Mouse (Mus musculus) Patski (cell line): ENCODE results near the gene Actr5. TPM values are rescaled to one million over a fixed set of nuclear protein-coding genes. Genes with fewer than 3 reads are reported as not detected.

ENCODE experiments used
- ATAC-seq: fragments of 100-300 bp; one replicate; pipeline ENCODE4 v1.8.0; 2021
- CTCF ChIA-PET: fragments of 350-600 bp; sonication (Branson Sonifier 250); formaldehyde crosslinking; loops from one replicate; lab custom pipeline; 2022; ENCODE audit warnings: inconsistent platforms; lab: Charles Lee
- POLR2A ChIA-PET: fragments of 350-600 bp; sonication (Branson Sonifier 250); formaldehyde crosslinking; loops from one replicate; lab custom pipeline; 2022; ENCODE audit warnings: antibody characterized with exemption, inconsistent platforms; lab: Charles Lee
- DNase-seq: peaks from one replicate; pipeline ENCODE4 v3.0.0-alpha.2; 2011; ENCODE audit warnings: low read depth, low spot score
- H3K27me3 ChIP-seq: fragments of 371-371 bp; one replicate; pipeline ENCODE4 v1.5.1; 2021
- CTCF ChIP-seq: fragments of 100-300 bp; IDR thresholded peaks from one replicate; pipeline ENCODE4 v1.5.1; 2021
- in situ Hi-C: fragments of 300-500 bp; cut with MboI; formaldehyde crosslinking; loops from 3 replicates; pipeline ENCODE4 v1.11.1; 2018; ENCODE audit warnings: low pct_unique_long_range_greater_than_20kb, mixed read lengths
- polyA plus RNA-seq: library from polyadenylated mRNA; unstranded; gene quantifications from one replicate; pipeline ENCODE4 v1.2.3, GENCODE M21; 2021

Actr5 gene
- polyA plus RNA-seq, result 11.5 TPM

DNA sequence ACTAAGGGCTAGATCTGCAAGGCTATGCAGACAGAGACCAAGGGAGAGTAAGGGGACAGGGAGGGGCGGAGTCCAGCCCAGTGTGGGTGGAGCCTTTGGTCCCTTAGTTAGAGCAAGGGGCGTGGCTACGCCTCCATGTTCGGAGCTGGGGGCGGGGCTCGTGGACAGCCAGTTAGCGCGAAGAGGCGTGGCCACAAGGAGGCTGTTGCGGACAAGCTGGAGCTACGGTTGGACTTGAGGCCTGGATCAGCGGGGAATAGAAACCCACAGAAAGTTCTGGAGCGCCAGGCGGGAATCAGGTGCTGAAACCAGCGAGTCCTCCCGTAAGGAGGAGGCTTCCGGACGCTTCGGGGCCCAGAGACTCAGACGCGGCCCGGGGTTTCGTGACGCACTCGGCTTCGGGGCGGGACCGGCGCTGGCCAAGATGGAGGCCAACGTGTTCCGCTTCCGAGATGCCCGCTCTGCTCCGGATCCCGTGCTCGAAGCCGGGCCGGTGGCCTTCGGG, at the start of gene Actr5:
TSS of gene Actr5 (plus strand) at position 171 of the 505 bp plus-strand sequence.
- peaks cover 19% of the 10 kb centered on the region for H3K27me3 ChIP-seq
- in situ Hi-C loops, result loop anchor here (5.0 to 25.0 kb wide), 2 partner anchors 77 to 237 kb away; partner anchors contain the start of gene Snhg11
- no peak for TF ChIP-seq CTCF
- ChIA-PET POLR2A (no interaction called here), CTCF (interaction anchor here (1.6 kb wide), 1 partner anchor 91 kb away, joined by 6 read pairs; no protein-coding TSS in a partner anchor)
- DNase-seq, result peak; percentile 61
- ATAC-seq, result peak; percentile 89

DNA sequence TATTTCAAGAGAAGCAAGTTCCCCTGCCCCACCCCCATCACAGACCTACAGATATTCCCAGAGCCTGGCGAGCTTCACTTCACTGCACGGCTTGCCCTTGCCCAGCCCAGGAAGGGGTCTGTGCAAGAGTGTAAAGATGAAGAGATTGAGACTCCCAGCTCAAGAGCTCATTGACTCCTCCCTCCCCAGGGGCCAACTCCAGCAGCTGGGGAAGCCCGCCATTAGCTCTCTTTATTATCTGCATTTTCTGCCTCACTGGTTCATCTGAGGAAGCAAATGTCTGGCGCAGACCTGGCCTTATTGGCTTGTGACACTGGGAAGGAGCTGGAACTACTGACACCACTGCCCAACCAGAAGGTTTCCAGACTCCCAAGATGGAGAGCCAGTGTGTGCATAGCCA, 44.7 kb upstream of the Actr5 start:
- DNase-seq, result no peak
- ATAC-seq, result no peak
- no peak for TF ChIP-seq CTCF
- H3K27me3 ChIP-seq, result peaks cover 27% of the 10 kb centered on the region
- CTCF ChIA-PET, result no interaction called here
- POLR2A ChIA-PET, result no interaction called here
- in situ Hi-C loops, result no loop called here

DNA sequence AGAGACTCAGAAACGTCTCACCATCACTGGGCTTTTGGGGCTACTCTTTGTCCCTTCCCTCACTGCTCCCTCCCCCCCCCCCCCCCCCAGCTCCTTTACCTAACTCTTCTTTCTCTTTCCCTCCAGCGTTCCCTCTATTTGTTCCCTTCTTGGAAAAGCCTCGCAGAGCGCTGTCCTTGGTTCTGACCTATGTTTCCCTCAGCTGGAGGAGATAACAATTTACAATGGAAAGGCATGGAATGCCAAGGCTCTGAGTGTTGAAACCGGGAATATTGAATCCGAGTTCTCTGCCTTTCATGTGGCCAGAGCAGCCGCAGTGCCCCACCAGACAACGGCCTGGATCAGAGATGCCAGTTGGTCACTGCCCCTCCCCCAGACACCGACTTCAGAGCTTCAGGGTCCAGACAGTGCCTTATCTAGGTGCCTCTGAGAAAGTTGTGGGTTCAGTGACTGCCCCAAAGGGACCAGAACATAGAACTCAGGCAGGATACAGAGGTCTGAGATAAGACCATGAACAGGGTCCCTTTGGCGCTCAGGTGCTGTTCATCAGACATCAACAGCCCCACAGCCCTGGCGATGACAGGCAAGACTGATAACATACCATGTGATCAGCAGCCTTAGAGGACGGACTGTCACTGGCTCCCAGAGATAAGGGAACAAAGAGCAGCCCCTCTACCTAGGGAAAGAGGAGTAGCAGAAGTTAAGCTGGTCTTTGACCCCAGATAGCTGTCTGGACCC, 39.9 kb upstream of the Actr5 start:
- in situ Hi-C loops, result no loop called here
- peak; percentile 24 for DNase-seq
- H3K27me3 ChIP-seq, result peaks cover 42% of the 10 kb centered on the region
- POLR2A ChIA-PET, result no interaction called here
- CTCF ChIA-PET, result interaction anchor here (1.4 kb wide), 1 partner anchor 38 kb away, joined by 5 read pairs; no protein-coding TSS in a partner anchor
- peak; percentile 65 for ATAC-seq
- no peak for TF ChIP-seq CTCF

DNA sequence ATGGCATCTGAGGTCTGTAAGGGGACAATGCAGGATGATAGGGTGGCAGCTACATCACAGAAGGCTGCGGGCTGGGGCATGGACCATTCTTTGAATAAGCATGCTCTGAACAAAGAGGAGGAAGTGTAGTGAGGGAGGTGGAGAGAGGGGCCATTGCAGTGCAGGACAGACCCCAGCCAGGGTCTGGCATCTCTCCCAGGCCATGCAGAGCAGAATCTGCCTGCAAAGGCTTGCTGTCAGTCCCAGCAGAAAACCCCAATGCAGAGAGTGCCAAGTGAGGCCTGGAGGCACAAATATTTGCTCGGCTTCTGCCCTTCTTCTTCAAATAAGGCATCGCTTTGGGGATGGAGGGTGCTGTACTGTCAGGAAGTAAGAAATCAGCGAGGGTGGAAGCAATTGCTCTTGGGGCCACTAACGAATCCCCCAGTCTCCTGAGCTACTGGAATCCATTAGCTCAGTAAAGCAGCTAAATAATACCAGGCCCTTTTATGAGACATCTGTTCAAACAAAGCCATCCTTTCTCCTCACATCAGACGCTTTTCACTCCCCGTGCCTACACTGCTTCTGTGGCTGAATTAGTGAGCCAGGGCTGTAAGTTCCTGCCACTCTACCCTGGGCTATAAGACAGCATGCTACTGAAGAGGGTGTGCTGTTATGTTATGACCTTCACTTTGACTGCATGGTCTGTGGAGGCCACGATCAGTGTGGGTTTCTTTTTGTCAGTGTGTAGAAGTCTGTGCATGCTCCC, 36.0 kb upstream of the Actr5 start:
- DNase-seq, result no peak
- ChIA-PET POLR2A (no interaction called here), CTCF (no interaction called here)
- no peak for ATAC-seq
- peaks cover 51% of the 10 kb centered on the region for H3K27me3 ChIP-seq
- in situ Hi-C loops, result no loop called here
- no peak for TF ChIP-seq CTCF

DNA sequence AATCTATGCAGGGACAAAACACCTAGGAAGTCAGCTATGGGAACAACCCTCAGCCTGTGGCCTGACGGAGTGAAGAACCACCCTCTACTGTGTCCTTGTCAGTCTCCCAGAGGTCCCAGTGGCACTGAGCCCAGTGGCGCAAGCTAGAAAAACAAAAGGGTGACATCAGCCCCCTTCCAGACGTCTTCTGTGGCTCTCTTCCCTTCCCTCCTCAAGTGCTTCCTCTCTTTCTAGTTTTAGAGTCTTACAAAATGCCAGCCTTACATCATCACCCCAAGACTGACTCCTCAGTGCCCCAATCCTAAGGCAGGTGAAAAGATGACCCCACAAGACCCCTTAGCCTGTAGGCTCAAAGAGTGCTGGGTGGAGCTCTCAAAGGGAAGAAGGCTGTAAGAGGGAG, 34.2 kb upstream of the Actr5 start:
- ChIA-PET CTCF (no interaction called here), POLR2A (no interaction called here)
- TF ChIP-seq CTCF, result no peak
- DNase-seq (no peak), ATAC-seq (no peak)
- H3K27me3 ChIP-seq, result peaks cover 58% of the 10 kb centered on the region
- in situ Hi-C loops, result no loop called here

DNA sequence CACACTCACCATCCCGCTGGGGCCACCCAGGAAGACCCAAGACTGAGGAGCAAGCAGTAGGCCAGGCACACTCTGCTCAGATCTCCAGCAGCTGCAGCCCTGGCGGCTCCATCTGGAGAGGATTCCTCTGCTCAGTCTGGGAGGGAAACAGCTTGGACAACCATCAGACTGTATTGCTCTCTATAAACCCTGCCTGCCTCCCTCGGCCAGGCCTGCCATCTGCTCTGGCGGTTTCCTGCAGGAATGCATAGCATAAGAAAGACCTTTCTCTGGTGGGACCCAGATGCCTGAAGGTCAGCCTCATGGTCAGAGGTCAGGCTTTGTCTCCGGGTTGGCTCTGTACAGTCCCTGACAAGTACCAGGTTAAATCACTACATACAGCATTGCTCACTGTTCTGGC, 33.4 kb upstream of the Actr5 start:
- DNase-seq (no peak), ATAC-seq (no peak)
- no peak for TF ChIP-seq CTCF
- peaks cover 63% of the 10 kb centered on the region for H3K27me3 ChIP-seq
- CTCF ChIA-PET, result no interaction called here
- in situ Hi-C loops, result no loop called here
- POLR2A ChIA-PET, result no interaction called here

DNA sequence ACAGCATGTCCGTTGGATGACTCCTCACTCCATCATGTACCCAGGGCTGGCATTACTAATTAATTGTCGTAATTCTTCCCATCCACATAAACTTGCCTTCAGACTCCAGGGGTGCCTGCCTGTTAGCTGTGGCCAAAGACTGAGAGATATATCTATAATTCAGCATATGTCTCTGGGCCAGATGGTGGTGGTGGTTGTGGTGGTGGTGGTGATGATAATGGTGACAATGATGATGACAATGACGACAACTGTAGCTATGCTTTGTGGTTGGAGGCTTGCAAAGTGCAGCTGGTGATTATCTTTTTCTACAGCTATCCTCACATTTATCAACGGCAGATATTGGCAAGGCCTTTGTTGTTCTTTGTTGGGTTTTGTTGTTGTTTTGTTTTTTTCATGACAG, 31.3 kb upstream of the Actr5 start:
- in situ Hi-C loops, result no loop called here
- TF ChIP-seq CTCF, result no peak
- ATAC-seq, result no peak
- ChIA-PET POLR2A (no interaction called here), CTCF (no interaction called here)
- DNase-seq, result no peak
- peaks cover 62% of the 10 kb centered on the region for H3K27me3 ChIP-seq

DNA sequence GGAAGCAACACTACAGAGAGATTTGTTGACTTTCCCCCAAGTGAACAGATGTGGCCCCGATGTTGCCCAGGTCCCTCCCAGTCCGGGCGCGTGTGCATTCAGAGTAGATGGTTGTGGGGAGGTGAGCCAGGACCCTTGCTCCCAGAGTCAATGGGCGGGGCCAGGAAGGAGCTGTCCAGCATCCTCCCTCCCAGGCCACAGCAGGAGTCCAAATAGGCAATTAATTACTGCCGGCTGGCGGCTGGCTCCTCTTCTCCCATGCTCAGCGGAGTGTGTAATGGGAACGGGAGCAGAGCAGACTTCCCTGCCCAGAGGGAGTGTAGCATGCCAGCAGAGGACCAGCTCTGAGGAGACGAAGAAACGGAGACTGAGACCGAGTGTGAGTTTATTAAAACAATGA, 29.6 kb upstream of the Actr5 start:
- peaks cover 61% of the 10 kb centered on the region for H3K27me3 ChIP-seq
- POLR2A ChIA-PET, result no interaction called here
- no peak for ATAC-seq
- no peak for DNase-seq
- CTCF ChIA-PET, result interaction anchor here (1.6 kb wide), 1 partner anchor 48 kb away, joined by 5 read pairs; no protein-coding TSS in a partner anchor
- no peak for TF ChIP-seq CTCF
- in situ Hi-C loops, result no loop called here

DNA sequence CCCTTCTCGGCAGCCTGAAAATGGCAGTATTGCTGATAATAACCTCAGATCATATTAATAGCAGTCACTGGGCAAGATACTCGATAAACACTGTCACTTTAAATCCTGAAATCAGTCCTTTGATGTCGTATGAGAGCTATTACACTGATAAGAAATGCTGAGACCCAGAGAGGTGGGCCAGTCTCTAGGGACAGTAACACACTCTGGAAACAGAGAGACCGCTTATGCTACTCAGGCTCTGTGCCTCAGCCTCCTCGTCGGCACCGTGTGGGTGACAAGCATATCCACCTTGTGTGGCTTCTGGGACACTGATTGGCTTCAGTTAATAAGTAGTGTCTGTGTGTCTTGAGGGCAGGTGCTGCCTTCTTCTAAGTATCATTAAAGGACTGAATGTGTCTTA, 29.1 kb upstream of the Actr5 start:
- ATAC-seq (no peak), DNase-seq (no peak)
- peaks cover 59% of the 10 kb centered on the region for H3K27me3 ChIP-seq
- ChIA-PET CTCF (interaction anchor here (1.6 kb wide), 1 partner anchor 49 kb away, joined by 5 read pairs; no protein-coding TSS in a partner anchor), POLR2A (no interaction called here)
- no peak for TF ChIP-seq CTCF
- in situ Hi-C loops, result no loop called here

DNA sequence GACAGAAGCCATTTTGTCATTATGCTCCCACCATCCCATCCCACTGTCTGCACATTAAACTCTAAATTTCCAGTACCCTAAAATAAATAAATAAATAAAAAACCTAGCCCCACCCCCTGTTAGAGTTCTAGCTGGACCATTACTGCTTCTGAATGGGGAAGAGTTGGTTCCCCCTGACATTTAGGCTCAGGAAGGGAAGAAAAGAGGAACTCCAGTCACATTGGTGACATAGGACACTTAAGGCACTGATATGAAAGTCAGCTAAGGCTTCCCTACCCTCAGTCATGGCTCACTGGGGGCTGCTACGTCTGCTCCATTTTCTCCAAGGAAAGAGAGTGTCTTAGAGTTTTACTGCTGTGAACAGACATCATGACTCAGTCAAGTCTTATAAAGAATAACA, 27.9 kb upstream of the Actr5 start:
- DNase-seq, result no peak
- in situ Hi-C loops, result no loop called here
- TF ChIP-seq CTCF, result no peak
- peaks cover 63% of the 10 kb centered on the region for H3K27me3 ChIP-seq
- ATAC-seq, result no peak
- ChIA-PET CTCF (no interaction called here), POLR2A (no interaction called here)

DNA sequence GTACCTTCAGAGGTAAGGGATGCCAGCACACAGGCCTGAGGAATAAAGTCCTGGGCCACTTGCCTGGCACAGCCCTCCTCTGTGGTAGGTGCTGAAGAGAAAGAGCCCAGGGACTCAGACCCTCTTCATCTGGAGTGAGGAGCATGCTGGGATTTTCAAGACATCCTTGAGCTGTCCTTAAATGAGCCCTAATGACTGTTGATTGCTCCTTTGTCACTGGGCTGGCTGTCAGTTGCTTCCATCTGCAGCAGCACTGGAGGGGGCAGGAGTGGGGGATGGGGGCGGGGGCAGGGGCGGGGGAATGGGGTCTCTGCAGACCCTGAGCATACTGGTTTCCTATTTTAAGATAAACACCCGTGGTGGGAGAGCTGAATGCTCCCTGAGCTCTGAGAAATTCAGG, 24.2 kb upstream of the Actr5 start:
- in situ Hi-C loops, result no loop called here
- ChIA-PET POLR2A (no interaction called here), CTCF (no interaction called here)
- peaks cover 65% of the 10 kb centered on the region for H3K27me3 ChIP-seq
- no peak for TF ChIP-seq CTCF
- DNase-seq (no peak), ATAC-seq (no peak)
